ENCODE assay signal across 24 mouse cellular contexts in genomic region chr17:88484951-88485350, GRCm38 (mm10).
"Had no signal": no experiment of that assay in that cellular context is flagged by ENCODE, and none has a peak within 500 bp of the region (broad histone marks: within the 10 kb centered on the region; RNA-seq: fewer than 3 reads in every experiment).

No protein-coding gene starts in this region.

- ATAC-seq: hindbrain, postnatal 0 days; intestine, embryonic 16.5 days had no signal

- H3K4me2 ChIP-seq: heart, embryonic 11.5 days; heart, embryonic 13.5 days; heart, embryonic 15.5 days; hindbrain, embryonic 13.5 days; hindbrain, embryonic 15.5 days; kidney, embryonic 15.5 days; limb, embryonic 12.5 days had no signal

- H3K27me3 ChIP-seq: heart, embryonic 13.5 days; heart, embryonic 15.5 days; hindbrain, embryonic 13.5 days; hindbrain, embryonic 15.5 days; kidney, embryonic 15.5 days; limb, embryonic 12.5 days had no signal

- DNase-seq: gastrocnemius, adult 2 months; gastrocnemius, postnatal 10 days; gastrocnemius, postnatal 25 days; heart, adult 18-20 months; heart, postnatal 14 days; heart, postnatal 36 days; kidney, adult 11 months; kidney, adult 2 months; kidney, adult 9 months; kidney, postnatal 14 days; kidney, postnatal 36 days; layer of hippocampus, adult 9-11 months; layer of hippocampus, postnatal 36 days; left cerebral cortex, postnatal 4 days had no signal

- H3K9me3 ChIP-seq: heart, embryonic 13.5 days; heart, embryonic 15.5 days; hindbrain, embryonic 13.5 days; hindbrain, embryonic 15.5 days; kidney, embryonic 15.5 days; limb, embryonic 12.5 days had no signal

- H3K4me1 ChIP-seq: heart, embryonic 15.5 days; hindbrain, embryonic 13.5 days; hindbrain, embryonic 15.5 days; kidney, embryonic 15.5 days; limb, embryonic 12.5 days had no signal

- H3K9ac ChIP-seq: heart, embryonic 13.5 days; heart, embryonic 15.5 days; hindbrain, embryonic 13.5 days; hindbrain, embryonic 15.5 days; kidney, embryonic 15.5 days; limb, embryonic 12.5 days had no signal

- H3K4me3 ChIP-seq: gastrocnemius, adult 2 months; heart, embryonic 13.5 days; heart, embryonic 15.5 days; hindbrain, embryonic 13.5 days; hindbrain, embryonic 15.5 days; kidney, embryonic 15.5 days; limb, embryonic 12.5 days had no signal

- H3K27ac ChIP-seq: gastrocnemius, adult 2 months; heart, embryonic 13.5 days; heart, embryonic 15.5 days; hindbrain, embryonic 13.5 days; hindbrain, embryonic 15.5 days; hindbrain, postnatal 0 days; kidney, embryonic 15.5 days; kidney, postnatal 0 days; limb, embryonic 12.5 days had no signal
